Mouse (Mus musculus): ENCODE data around the gene Tnfrsf1a.

Tnfrsf1a gene

DNA sequence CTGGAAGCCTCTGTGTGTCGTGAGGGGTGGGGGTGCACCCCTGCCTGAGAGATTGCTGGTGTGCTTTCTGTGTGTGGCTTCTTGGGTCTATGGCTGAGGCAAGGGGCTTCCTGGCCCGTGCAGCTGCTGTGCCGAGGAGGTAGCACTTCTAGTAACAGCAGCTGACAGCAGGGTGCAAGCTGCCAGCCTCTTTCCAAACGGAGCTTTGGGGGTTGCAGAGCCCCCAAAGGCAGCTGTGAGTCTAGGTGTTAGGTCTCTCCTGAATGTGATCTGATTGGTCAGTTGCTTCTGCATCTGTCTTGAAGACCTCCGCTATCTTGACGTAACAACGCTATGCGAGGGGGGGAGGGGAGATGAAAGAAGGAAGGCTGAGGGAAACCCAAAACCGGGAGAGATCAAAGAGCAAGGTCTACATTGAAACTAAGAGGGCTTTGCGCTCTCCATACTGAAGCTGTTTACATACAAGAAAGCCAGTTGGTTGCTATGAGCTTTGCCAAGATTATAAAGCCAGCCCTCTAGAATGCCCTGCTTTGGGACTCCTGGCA, 6.1 kb downstream of the Tnfrsf1a start:
- no peak for DNase-seq

DNA sequence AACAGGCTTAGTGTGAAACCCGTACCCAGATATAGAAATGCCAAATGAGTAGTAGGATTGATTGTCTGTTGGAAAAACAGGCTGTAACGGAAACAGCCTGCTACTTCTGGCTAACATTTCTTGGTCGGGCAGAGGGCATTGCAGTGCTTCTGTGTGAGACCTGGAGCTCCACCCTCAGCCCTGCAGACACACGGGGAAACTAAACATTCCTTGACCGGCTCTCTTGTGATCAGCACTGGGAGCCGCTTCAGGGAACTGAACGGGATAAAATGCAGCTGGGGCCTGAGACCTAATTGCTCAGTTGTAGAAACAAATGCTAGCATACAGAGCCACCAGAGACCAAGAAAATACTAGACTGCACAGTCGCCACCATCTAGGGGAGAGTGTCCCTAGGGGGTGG, 7.1 kb downstream of the Tnfrsf1a start:
- no peak for DNase-seq

DNA sequence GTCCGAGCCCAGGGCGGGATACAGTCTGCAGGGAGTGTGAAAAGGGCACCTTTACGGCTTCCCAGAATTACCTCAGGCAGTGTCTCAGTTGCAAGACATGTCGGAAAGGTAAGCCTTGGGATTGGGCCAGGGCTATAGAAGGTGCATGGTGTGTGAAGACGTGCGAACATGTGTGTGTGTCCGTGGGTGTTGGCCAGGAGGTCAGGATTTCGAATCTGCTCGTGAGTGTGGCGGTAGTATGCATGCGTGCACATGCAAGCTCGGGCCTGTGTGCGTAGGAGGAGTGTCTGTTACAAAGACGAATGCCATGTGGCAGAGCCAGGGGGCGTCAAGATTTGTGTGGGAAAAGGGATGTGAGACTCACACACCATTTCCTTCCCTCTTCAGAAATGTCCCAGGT, 8.2 kb downstream of the Tnfrsf1a start:
- DNase-seq: no peak

DNA sequence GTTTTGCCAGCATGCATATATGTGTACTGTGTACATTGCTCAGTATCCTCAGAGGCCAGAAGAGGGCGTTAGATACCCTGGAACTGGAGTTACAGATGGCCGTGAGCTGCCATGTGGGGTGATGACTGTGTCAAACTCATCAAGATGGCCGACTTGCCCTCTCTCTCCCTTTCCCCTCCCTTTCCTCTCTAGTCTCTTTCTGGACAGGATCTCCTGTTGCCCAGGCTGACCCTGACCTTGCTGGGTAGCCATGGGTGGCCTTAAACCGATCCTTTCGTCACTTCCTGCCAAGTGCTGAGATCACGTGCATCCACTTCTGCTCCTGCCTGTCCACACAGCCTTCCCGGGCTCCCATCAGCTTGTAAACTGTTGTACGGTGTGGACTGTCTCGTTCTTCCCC, 10.8 kb downstream of the Tnfrsf1a start:
- DNase-seq: no peak

DNA sequence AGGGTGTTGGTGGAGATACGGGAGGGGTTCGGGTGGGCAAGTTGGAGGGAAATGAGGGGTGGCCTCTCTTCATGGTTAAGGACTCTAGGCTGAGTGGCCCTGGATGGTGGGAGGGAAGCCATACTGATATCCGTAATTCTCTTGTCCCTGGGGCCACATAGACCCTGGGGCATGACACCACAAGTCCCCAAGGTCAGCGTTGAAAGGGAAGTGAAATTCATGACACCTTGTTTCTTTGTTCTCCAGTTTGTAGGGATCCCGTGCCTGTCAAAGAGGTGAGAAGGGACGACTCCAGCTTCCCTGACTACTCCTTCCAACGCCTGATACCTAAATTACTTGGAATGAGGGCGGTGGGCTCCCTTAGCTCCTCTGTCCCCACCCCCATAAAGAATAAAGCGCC, 11.7 kb downstream of the Tnfrsf1a start:
- no peak for DNase-seq

DNA sequence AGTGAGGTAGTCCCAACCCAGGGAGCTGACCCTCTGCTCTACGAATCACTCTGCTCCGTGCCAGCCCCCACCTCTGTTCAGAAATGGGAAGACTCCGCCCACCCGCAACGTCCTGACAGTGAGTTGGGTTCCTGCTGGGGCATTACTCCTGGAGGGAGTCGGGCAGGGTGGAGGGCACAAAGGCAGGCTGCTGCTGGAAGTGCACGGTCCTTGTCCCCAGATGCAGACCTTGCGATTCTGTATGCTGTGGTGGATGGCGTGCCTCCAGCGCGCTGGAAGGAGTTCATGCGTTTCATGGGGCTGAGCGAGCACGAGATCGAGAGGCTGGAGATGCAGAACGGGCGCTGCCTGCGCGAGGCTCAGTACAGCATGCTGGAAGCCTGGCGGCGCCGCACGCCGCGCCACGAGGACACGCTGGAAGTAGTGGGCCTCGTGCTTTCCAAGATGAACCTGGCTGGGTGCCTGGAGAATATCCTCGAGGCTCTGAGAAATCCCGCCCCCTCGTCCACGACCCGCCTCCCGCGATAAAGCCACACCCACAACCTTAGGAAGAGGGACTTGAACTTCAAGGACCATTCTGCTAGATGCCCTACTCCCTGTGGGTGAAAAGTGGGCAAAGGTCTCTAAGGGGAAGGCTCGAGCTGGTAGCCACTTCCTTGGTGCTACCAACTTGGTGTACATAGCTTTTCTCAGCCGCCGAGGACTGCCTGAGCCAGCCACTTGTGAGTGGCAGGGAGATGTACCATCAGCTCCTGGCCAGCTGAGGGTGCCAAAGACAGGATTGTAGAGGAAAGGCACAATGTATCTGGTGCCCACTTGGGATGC, 12.5 kb downstream of the Tnfrsf1a start:
- DNase-seq: peak; percentile 44

DNA sequence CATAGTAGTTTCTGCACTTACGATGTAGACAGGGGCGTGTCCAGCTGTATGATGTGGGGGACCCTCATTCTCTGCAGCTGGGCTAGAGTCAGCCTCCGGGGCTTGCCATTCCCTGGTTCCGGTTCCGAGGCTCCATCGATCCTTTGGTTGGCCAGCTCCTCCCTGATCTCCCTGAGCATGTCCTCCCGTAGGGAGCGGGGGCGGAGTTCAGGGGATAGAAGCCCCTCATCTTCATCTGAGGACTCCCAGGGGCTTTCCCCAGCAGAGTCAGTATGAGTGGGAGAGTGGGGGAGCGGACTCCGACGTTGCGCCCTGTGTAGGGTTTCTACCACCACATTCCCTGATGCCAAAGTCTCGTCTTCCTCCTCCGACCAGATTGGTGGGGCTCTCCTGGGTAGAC, 13.9 kb downstream of the Tnfrsf1a start:
- no peak for DNase-seq

DNA sequence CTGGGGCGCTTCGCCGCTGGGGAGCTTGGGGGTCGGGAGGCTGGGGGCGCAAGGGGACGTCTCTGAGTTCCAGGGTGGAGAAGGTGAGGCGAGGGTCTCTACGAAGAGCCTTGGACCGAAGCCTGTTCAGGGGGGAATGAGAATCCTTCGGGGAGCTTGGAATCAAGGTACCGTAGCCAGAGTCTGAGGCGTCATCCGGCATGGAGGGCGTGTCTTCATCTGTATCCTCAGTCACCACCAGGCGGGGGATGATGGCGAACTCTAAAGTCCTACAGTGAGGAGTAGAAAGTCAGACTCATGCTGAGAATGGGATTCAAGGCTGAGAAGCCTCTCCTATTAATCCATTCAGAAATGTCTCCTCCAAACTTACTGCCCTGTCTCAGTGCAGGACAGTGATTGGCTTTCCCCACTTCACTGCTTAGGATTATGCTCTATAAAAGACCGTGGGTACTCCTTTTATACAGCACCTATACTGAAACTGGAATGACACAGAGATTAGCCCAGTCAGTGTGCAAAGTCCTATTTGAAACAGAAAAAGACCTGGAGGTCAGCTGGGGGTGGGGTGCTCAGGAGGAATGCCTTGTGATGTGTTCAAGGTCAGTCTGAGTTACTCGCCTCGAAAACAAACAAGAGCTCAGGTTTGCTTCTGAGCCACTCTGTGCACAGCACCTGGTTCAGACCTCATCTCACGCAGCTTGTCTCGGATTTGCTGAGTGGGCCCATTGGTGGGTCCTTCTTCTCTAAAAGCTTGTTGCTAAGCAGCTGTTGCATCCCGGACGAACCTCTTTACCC, 14.5 kb downstream of the Tnfrsf1a start:
- no peak for DNase-seq

DNA sequence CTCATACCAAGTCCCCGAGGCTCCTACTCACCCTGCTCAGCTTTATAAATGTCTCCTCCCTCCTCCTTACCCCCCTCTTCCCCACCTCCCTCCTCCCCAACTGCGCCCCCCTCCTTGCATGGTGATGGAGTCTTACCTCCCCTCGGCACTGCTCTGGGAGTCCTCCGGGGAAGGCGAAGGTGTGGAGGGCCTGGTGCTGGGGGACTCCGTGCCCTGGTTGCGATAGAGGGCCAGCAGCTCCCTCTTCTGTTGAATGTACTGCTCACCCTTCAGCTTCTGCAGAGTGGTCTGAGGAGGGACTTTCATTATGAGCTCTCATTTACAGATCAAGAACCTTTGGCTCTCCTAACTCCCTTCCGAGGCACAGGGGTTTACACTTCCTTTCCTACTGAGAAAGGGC, 15.3 kb downstream of the Tnfrsf1a start:
- DNase-seq: no peak

DNA sequence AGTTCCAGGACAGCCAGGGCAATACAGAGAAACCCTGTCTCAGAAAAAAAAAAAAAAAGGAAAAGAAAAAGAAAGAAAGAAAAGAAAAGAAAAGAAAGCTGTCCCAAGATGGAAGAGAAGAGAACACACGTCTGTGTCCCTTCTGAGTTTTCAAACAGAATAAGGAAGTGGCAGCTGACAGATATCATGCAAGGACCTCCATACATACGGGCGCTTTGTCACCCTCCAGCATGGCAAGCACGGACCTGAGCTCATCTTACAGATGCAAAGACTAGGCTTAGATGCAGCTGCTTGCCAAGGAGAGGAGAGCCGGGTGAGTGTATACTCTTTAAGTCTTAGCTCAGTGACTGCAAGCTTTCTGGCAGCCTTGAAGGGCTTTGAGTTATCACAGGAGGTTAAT, 16.4 kb downstream of the Tnfrsf1a start:
- DNase-seq: no peak

DNA sequence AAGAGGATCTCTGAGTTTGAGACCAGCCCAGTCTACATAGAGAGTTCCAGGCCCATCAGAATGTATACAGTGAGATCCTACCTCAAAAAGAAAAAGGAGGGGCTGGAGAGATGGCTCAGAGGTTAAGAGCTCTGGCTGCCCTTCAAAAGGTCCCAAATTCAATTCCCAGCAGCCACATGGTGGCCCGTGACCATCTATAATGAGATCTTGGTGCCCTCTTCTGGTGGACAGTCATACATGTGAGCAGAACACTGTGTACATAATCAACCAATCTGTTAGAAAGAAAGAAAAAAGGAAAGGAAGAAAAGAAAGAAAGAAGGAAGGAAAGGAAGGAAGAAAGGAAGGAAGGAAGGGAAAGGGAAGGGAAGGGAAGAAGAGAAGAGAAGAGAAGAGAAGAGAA, 17.0 kb downstream of the Tnfrsf1a start:
- no peak for DNase-seq

DNA sequence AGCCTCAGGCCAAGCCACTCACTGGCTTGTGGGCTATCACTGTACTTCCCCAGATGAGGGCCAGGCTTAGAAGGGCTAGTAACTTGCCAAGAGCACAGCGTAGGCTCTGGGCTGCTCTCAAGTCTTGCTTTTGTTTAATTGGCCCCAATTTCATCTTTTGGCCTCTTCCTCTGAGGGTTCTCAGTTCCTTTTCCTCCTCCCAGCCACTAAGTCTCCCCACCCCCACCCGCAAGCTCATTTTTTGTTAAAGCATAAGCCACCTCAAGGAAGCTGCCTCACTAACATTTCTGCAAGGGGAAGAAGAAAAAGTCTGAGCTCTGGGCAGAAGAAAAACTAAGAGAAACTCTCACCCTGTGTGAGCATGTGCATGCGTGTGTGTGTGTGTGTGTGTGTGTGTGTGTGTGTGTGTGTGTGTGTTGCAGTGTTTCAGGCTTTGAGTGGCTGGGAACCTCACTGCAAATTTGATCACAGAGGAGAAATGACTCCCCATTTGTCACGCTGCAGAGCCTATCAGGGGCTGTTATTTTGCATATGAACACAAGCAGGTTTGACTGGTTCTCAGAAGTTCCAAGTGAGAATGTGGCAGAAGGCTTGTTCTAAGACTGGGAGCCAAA, 18.7 kb downstream of the Tnfrsf1a start:
- DNase-seq: no peak

DNA sequence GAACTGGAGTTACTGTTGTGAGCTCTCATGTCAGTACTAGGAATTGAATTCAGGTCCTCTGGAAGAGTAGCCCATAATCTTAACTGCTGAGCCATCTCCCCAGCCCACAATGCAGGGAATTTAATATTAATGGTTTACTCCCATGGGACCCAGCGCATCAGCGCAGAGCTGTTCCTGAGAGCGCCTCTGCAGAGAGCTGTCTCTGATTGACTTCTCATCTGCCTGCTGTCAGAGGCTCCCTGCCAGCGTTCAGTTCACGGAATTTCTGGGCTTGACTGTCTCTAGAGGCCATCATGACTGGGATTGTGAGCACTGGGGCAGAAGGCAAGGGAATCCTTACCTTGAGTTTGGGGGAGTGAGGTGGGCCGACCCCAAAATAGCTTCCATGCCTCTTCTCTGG, 27.9 kb downstream of the Tnfrsf1a start:
- no peak for DNase-seq

DNA sequence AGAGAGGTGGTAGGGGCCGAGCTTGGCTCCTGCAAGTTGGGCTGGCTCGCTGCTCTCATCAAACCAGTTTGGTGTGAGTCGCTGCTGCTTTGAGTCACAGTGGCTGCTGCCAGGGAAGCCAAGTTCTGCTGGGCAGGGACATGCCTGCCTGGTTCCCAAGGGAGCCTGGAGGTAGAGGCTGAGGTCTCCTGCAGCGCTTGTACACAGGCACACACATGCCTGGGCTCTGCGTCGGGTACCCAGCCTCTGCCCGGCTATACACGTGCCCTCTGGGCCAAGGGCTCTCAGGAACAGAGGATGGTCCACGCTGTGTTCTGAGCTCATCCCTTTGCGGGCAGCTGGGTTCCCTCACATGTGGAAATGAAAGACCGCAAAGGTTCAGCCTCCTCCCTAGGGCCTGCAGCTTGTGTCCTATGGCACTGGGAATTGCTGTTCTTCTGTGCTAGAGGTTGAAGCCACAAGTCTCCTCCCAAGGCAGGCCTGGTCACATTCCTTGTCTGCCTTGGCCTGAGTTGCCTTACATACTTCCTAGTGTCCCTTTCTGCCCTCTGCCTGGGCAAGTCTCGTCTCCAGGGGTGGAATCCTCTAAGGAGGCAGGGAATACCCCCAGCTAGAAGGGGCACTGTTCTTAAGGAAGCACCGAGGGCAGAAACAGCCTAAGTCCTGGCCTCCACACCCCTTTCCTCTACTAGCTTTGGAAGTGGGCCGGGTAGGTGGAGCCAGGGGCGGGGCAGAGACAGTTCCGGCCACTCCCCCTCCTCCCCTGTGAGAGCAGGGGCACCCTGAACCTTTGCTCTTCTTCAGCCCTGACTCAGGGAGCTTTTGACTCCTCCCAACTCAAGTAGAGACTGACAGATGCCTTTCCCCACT, 28.7 kb downstream of the Tnfrsf1a start:
- no peak for DNase-seq

DNA sequence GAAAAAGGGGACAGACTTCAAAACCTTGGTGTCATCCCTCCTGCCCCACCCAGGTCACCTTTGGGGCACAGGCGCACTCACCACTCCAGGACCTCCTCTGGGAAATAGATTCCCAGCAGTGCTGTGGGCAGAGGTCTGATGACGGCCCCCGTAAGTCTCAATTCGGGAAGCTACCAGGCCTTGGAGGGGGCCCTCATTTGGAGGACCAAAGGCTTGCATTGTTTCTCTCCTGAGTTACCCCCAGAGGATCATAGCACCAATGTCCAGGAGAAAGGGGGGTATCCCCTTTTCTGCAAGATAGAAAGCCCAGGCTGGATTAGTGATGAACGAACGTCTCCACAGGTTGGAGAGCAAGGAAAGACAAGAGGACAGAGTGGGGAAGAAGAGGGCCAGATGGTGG, 29.5 kb downstream of the Tnfrsf1a start:
- DNase-seq: no peak

DNA sequence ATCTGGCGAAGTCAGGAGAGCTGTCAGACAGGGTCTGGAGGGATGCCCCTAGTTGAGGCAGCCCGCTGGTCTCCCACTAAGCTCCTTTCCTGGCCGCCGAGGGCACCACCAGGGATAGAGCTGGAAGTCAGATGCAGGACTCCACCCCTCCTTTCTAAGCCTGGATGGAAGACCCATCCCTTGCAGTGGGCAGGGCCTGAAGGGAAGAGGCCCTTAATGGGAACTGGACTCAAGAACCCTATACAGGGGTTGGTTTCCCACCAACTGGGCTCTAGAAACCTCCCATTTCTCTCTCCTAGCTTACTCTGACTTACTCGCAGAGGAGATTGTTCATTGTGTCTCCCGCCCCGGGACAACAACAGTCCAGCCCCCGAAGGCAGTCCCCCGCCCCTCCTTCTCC, 30.6 kb downstream of the Tnfrsf1a start:
- DNase-seq: no peak

DNA sequence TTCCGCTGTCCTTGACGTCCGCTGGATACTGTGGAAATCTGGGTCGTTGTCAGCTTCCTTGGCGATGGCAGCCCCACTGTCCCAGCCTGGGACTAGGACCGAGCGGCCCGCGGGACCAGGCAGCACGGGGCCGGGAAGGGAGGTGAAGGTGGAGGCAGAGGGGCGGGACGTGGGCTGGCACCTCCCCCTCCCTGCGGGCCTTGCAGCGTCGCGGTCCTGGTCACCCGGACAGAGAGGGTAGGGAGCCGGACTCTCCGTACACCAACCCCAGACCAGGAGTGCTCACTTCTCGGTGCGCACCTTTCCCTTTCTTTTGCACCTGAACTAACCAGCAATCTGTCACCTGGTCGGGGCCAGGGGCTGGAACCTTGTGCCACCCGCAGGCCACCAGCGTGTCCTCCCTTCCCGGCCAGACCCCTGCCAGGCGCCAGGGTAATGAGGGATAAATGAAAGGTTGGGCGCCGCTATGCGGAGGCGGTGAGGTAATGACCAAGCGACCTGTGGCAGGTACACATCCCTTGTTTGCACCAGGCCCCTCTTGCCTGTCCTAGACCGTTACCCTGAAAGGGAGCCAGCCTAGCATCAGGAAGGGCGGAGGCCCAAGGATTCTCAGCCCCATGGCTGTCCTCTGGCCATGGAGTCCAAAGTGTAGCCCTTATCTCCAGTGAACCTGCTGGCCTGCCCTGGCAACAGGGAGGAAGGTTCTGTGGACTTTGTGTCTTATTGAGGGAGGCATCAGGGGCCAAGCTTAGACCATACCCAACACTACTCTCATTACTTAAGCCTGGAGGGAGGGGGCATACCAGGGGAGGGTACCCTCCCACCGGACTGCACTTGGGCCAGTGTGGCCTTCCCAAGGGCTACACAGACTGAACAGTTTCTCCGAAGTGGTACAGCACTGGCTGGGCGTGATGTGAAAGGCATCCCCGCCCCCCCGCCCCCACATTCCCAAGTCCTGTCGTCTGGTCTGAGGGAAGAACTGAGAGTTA, 31.5 kb downstream of the Tnfrsf1a start, which contains the start of gene Plekhg6:
TSS of gene Plekhg6 (minus strand) at position 422 of the 989 bp plus-strand sequence.
- no peak for DNase-seq

DNA sequence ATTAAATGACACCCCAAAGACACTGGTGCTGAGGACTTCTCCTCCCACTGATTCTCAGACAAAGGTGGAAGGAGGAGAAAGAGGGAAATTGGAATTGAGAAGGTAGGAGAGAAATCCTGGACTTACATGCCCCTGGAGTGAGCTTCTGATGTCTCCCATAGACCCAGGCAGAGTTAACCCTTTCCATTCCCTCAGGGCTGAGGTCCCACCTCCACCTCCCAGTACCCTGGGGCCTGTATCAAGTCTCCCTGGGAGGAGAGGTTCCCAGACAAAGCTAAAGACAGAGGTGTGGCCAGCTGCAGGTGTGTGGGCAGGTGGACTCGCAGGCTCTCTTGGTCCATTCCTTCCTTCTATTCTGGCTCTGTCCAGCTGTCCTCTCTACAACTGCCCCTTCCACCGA, 32.9 kb downstream of the Tnfrsf1a start:
- no peak for DNase-seq

DNA sequence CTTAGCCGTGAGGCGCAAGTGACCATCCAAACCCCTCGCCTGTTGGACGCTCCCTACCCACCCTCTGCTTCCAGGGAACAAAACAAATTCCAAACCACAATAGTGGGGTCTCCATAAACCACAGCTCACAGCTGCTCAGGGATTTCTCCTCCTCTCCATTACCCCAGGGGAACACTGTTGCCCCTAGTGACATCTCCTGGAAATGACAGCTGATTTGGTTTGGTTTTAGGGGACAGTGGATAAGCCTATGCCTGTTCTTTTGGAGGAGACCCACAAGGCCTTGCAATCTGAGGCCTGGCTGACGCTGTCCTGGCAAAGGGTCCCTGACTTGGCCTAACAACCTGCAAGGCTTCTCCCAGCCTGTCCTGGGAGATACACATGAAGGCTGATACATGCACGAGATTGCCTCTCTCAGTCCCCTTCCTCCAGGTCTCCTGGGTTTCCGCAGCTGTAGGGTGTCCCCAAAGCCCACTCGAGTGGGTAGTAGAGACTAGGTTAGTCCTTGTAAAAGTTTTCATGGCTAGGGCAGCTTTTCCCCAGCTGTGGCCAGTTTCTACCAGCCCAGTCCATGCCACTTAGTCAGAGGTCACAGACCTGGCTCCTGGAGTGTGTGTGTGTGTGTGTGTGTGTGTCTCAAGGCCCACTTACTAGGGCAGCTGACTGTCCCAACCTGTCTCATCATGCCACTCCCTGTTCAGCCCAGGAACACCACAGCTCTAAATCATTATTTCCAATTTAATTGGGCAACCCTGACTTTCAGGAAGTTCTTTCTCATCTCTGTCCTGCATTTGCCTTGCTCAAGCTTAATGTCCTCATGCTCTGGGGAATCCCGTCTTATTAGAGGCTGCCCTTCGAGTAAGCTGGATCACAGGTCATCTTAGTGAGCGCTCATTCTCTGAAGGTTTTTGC, 36.2 kb downstream of the Tnfrsf1a start:
- no peak for DNase-seq

DNA sequence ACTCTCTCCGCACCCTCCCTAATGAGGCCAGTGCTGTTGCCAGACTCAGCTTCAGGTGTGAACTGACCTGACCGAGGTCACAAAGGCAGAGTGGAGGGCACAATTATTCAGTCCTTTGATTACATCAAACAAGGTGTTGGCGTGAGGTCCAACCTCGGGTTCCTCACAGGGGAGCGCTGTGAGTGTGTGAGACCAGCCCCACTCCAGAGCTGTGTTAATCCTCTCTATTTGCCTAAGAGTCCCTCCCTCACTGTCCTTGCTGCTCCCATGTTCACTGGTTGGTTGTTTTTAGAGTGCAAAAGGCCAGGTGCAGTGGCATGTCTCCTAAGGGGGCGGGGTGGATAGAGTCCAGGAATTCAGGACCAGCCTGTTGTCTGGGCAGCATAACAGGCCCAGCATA, 36.9 kb downstream of the Tnfrsf1a start:
- no peak for DNase-seq
